Mouse (Mus musculus) cortical plate, adult 2 months (tissue): ENCODE measurements around the gene Colgalt1. TPM values are rescaled to one million over a fixed set of nuclear protein-coding genes. Genes with fewer than 3 reads are reported as not detected.
A peak's percentile ranks its signal among the peaks of the same experiment; 100 is the strongest.

Experiments used
- H3K27ac ChIP-seq: fragments of 200-500 bp; 2 replicates; pipeline ENCODE4 v1.5.1; 2012; ENCODE audit warnings: low read length, control low read depth, inconsistent platforms; ENCODE audit not compliant: insufficient read depth
- H3K4me1 ChIP-seq: fragments of 200-500 bp; 2 replicates; pipeline ENCODE4 v1.6.1; 2011; ENCODE audit warnings: low read length; ENCODE audit not compliant: control insufficient read depth, insufficient read depth
- H3K4me3 ChIP-seq: fragments of 200-500 bp; 2 replicates; pipeline ENCODE4 v1.5.1; 2011; ENCODE audit warnings: mild to moderate bottlenecking, low read length, control low read depth; ENCODE audit not compliant: insufficient read depth
- CTCF ChIP-seq: fragments of 200-500 bp; IDR thresholded peaks from 2 replicates; pipeline ENCODE4 v1.5.1; 2011; ENCODE audit warnings: mild to moderate bottlenecking, control low read depth, low read length; ENCODE audit not compliant: insufficient read depth; ENCODE audit errors: extremely low read depth
- POLR2A ChIP-seq: fragments of 200-500 bp; IDR thresholded peaks from 2 replicates; pipeline ENCODE4 v1.6.1; 2011; ENCODE audit warnings: mild to moderate bottlenecking, low read length, control low read depth; ENCODE audit not compliant: insufficient read depth; ENCODE audit errors: extremely low read depth
- polyA plus RNA-seq: library from polyadenylated mRNA; depleted of rRNA; stranded (reverse); fragments of >200 nt; gene quantifications from 2 replicates; pipeline ENCODE4 v1.2.3, GENCODE M21; 2012

The Colgalt1 gene
- polyA plus RNA-seq, 1 experiment, result 100 TPM

DNA sequence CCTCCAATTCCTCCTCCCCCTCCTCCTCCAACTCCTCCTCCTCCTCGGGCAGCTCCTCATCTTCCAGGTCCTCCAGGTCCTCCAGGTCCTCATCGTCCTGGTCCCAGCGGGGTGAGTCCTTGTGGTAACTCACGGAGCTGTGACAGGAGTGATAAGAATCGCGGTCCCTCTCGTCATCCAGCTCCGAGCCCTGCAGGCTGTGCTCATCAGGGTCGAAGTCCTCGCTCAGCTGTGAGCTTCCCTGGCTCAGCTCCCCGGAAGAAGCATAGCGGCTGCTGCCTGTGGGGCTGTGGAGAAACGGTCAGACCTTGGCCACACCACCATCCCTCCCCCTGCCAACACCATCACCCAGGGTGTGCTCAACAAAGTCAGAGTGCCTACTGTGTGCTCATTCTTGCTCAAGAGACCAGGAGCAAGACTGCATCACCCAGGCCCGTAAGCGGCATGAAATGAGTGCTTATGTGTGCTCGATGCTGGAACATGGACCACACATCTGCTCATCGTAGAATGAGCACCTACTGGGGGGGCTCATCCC is 47.8 kb downstream of the Colgalt1 start:
- no peak overlapping the region for H3K4me3 ChIP-seq
- no peaks in the 10 kb centered on the region for H3K4me1 ChIP-seq
- H3K27ac ChIP-seq, result no peak overlapping the region
- TF ChIP-seq CTCF (no peak), POLR2A (no peak)

DNA sequence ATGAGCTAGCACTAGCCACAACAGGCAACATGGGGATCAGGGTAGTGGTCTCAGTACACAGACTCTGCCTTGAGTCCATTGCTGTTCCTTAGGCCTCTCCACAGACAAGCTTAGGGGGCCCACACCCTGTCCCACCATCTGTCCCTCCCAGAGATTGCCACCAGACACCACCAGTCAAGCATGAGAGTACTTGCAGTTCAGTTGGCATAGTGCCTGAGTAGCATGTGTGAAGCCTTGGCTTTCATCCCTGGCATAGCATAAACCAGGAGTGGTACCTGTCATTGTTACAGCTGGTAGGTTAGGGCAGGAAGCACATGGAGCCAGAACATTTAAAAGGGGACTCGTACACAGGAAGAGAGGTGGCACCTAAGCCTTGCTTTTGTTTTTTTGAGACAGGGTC is 49.0 kb downstream of the Colgalt1 start:
- Histone ChIP-seq H3K27ac (no peak overlapping the region), H3K4me3 (no peak overlapping the region), H3K4me1 (no peaks in the 10 kb centered on the region)
- no peak for TF ChIP-seq POLR2A
- no peak for TF ChIP-seq CTCF

- TF ChIP-seq POLR2A (no peak), CTCF (peak; percentile 88)
- H3K27ac ChIP-seq, result no peak overlapping the region
- H3K4me3 ChIP-seq, result no peak overlapping the region
- H3K4me1 ChIP-seq, result no peaks in the 10 kb centered on the region
Measured at GRCm38 (mm10) chr8:71660325-71661120, 49.7 kb downstream of the Colgalt1 start.

GRCm38 (mm10) chr8:71665331-71666130 is 54.7 kb downstream of the Colgalt1 start:
- H3K4me3 ChIP-seq, result no peak overlapping the region
- TF ChIP-seq POLR2A, result no peak
- TF ChIP-seq CTCF, result no peak
- H3K4me1 ChIP-seq, result peaks cover 12% of the 10 kb centered on the region

GRCm38 (mm10) chr8:71666855-71667254 is 56.1 kb downstream of the Colgalt1 start:
- no peak overlapping the region for H3K27ac ChIP-seq
- peaks cover 12% of the 10 kb centered on the region for H3K4me1 ChIP-seq
- no peak overlapping the region for H3K4me3 ChIP-seq
- no peak for TF ChIP-seq POLR2A
- TF ChIP-seq CTCF, result no peak

More at GRCm38 (mm10) chr8:71665331-71666130, 54.7 kb downstream of the Colgalt1 start:
- no peak overlapping the region for H3K27ac ChIP-seq

DNA sequence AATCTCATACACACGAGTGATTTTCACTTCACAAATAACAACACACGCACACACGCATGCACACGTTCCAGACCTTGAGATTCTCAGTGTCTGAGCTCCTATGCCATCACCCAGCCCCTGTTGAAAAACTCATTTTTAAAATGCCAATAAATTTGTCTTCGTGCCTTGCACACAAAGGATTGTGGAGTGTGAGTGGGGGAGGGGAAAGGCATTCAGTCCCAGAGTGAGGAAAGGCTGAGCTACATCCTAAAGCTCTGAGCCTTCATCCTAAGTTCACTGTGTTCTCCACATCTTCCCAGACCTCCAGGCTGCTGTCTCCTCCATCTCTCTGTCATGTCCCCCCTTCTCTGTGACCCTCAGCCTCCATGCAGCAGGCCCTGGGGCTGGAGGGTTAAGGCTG is 56.5 kb downstream of the Colgalt1 start:
- Histone ChIP-seq H3K4me1 (peaks cover 12% of the 10 kb centered on the region), H3K4me3 (no peak overlapping the region), H3K27ac (no peak overlapping the region)
- TF ChIP-seq POLR2A (no peak), CTCF (no peak)

DNA sequence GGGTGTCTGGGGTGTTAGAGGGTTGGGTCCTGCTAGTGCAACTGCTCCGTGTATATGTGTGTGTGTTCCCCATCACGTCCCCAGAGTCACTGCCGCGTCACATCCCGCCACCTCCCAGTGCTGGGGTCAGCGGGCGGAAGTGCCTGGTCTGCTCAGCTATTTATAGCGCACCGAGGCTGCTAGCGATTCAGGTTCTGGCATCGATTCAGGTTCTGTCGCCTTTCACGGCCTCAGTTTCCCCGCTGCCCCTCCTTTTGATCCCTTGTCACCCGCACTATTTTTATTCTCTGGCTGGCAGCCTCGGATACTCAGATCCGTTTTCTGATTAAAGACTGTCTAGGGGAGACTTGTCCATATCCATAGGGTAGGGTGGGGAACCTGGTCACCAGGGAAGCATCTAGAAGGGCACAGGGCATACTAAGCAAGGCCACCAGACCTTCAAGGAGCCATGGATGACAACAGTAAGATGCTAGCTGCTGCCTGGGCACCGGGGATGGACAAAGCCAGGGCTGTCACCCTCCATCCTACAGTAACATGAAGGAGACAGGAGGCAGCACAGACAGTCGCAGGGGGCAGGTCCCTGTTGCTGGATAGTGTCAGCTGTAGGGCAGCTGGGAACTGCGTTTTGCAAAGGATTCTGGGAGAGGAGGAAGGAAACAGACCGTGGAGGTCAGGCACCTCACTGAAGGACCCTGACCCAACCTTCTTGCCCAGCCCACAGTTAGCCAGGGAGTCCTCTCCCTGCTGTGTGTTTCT is 57.6 kb downstream of the Colgalt1 start:
- 0 out of 2 replicates have a peak overlapping the region, but pooled peaks have one; percentile 18 for H3K27ac ChIP-seq

GRCm38 (mm10) chr8:71670198-71670597 is 59.4 kb downstream of the Colgalt1 start:
- TF ChIP-seq POLR2A (no peak), CTCF (no peak)
- peak overlapping the region; percentile 98 for H3K4me3 ChIP-seq
- peak overlapping the region; percentile 19; the same call in 1 of the 2 replicates for H3K27ac ChIP-seq
- H3K4me1 ChIP-seq, result peaks cover 14% of the 10 kb centered on the region

More for the DNA sequence above, 57.6 kb downstream of the Colgalt1 start:
- peak overlapping the region; percentile 1; the same call in 1 of the 2 replicates for H3K4me3 ChIP-seq
- TF ChIP-seq POLR2A, result no peak
- TF ChIP-seq CTCF, result no peak
- peaks cover 14% of the 10 kb centered on the region for H3K4me1 ChIP-seq
